Mouse (Mus musculus): ENCODE data around the gene Ly6g5c.

Gene Ly6g5c

DNA sequence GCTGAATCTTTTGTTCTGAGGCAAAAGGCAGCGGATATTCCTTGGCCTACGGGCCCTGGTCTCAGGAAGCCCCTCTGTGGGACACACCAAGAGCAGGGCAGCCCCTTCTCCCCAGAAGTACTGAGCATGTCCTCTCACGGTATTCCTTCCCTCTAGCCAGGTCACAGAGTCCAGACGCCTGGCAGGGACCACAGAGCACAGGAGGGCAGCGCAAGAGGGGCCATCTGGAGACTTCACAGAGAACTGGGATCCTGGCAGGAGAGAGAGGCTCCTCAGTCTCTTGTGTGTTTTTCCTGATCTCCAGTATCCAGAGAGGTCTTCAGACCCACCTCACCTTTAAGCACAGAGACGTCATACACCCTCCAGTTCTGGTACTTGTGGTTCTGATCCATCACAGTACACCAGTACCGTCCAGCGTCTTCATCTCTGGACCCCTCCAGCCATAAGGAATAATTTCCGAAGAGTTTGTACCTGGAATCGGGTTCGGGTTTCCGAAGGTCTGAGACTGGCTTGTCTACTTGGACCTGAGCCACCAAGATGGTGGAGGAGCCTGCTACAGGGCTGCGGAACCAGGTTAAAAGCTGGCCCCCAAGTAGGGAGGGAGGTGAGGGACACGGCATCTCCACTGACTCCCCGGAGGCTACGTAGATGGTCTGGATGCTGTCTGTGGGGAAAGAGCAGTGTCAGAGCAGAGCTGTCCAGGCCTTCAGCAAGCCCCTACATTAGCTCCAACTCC lies 25.1 kb upstream of the Ly6g5c start:
- no peak for DNase-seq (ENCODE audit: low spot score)

DNA sequence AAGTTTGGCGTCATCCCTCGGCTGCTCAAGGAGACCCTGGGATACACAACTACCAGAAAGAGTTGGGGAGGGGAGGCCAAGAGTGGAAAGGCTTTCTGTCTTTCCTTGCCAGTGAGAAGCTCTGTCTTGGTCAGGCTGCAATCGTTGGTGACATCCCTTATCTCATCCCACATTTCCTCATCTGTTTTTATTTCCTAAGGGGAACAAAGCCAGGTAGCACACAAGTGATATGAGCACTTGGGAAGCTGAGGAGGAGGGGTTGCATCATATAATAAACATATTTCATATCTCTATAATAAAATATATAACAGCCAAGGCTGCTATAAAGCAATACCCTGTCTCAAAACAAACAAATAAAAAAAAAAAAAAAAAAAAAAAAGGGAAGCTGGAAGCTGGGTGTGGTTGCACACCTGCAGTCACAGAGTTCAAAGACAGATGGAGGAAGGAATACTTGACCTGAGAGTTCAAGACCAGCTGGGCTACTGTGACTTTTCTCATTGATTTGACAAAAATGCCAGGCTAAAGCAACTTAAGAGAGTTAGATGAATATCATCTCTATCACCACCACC lies 24.1 kb upstream of the Ly6g5c start:
- no peak for DNase-seq (ENCODE audit: low spot score)

GRCm38 (mm10) chr17:35085208-35085865 lies 22.7 kb upstream of the Ly6g5c start, which contains the start of gene Ly6g6f:
Ly6g6f (minus strand) TSS chr17:35085610.
- DNase-seq (ENCODE audit: low spot score): no peak

DNA sequence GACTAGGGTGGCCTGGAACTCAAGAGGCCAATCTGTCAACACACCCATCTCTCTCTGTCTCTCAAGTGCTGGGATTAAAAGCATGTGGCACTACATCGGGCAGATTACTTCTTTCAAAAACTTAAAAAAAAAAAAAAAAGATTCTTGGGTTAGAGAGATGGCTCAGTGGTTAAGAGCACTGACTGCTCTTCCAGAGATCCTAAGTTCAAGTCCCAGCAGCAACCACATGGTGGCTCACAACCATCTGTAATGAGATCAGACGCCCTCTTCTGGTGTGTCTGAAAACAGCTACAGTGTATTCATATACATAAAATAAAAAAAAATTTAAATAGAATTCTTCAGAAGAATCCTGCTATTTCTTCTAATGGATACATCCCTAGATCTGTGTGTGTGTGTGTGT lies 19.9 kb upstream of the Ly6g5c start:
- no peak for DNase-seq (ENCODE audit: low spot score)

DNA sequence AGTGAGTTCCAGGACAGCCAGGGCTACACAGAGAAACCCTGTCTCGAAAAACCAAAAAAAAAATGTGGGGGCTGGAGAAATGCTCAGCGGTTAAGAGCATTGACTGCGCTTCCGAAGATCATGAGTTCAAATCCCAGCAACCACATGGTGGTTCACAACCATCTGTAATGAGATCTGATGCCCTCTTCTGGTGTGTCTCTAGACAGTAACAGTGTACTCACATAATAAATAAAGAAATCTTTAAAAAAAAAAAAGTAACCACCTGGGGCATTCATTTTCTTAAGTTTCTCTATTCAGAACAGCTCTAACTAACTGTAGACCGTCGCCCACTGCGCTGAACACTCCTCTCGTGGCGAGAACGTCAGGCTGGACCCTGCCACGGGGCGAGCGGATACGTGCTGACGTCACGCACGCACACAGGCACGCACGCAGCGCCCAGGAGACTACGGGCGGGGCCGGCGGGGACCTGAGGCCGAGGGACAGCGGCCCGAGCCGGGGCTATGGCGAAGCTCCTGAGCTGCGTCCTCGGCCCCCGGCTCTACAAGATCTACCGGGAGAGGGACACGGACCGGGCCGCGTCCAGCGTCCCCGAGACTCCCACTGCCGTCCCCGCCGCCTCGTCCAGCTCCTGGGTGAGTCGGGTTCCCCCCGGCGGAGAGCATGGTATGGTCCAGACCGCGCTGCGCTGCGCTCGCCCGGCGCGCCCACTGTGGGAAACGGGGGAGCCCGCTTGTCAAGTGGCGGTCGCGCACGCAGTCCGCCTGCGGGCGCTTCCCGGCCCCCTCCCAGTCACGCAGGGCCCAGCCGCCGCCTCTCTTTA lies 19.0 kb upstream of the Ly6g5c start, which contains the start of gene Abhd16a:
Gene Abhd16a (plus strand): TSS at position 439 of the 820 bp plus-strand sequence.
- DNase-seq (ENCODE audit: low spot score): peak; percentile 92

DNA sequence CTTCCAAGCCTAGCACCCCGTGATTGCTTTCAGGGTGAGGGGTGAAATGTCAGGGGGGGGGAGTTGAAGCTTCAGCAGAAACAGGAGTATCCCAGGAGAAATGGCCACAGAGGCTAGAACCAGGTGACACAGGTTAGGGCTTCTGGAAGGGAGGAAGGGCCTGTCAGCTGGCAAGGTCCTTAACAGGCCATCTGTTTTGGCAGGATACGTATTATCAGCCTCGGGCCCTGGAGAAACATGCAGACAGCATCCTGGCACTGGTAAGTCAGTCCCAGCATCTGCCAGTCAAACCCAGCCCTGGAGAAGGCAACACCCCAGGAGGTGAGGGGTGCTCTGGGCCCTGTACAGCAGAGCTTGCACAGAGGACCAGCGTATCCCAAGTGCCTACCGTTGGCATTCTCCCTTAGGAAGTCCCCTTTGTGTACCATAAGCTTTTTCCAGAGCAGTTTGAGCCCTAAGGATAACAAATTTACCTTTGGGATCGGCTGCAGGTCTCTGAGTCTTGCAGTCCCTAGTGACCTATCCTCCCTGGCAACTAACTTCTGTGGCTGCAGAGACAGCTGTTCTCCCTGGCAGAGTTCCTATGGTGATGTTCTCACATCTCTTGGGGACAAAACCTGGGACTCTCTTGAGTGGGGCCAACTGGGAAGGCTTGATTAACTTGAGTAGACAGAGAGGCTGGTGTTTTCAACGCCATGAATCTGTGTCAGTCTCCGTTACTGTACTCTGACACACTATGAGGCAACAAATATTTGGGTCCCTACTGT lies 17.7 kb upstream of the Ly6g5c start:
- no peak for DNase-seq (ENCODE audit: low spot score)

DNA sequence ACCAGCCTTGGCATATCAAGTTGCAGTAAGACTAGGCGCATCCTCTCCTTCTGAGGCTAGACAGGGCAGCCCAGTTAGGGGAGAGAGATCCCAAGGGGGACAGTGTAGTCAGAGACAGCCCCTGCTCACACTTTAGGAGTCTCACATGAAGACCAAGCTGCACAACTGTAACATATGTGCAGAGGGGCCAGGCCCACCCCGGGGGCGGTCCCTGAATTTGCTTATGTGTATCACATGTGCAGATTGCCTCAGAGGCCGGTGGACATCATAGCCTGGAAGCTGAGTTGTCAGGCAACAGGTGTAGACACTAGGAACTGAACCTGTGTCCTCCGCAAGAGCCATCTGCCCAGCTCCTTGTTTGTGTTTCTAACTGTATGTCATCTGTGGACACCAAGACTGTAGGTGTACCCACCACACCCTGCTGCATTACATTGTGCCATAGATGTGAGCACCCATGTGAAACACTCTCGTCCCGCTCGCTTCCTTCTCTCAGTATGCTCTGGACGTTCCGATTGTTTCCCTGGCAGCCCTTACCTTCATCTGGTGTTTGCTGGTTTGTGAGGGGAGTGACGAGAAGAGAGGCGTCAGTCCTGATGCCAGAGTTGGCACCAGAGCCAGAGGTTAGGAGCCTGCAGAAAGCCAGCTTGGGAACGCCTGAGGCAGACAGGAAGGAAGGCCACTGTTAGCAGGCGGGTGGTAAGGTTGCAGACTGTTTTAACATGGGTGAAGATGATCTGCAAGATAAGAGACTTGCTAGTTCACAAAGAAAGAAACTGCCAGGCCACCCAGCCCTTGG lies 15.5 kb upstream of the Ly6g5c start:
- no peak for DNase-seq (ENCODE audit: low spot score)

- no peak for DNase-seq (ENCODE audit: low spot score)
Observed at GRCm38 (mm10) chr17:35094475-35095365, 13.4 kb upstream of the Ly6g5c start.

- DNase-seq (ENCODE audit: low spot score): no peak
Observed at GRCm38 (mm10) chr17:35096597-35096996, 11.5 kb upstream of the Ly6g5c start.

DNA sequence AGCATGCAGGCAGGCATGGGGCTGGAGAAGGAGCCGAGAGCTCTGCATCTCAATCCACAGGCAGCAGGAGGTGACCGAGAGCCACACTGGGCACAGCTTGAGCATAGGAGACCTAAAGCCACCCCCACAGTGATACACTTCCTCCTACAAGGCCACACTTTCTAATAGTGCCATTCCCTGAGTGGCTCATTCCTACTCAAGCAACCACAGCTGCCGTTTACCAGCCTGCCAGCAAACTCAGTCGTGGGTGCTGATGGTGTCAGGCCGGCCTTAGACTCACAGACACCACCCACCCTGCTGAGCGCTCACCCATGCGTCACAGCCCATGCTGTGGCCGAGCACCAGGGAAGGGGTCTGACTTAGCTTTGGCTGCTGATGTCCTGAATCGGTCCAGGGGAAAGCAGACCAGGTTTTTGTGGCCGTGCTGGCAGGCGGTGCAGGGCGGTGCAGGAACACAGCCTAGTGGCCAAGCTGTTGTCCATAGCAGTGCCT lies 10.9 kb upstream of the Ly6g5c start:
- no peak for DNase-seq (ENCODE audit: low spot score)

GRCm38 (mm10) chr17:35100196-35100765 lies 7.8 kb upstream of the Ly6g5c start:
- no peak for DNase-seq (ENCODE audit: low spot score)

GRCm38 (mm10) chr17:35101161-35101560 lies 6.9 kb upstream of the Ly6g5c start:
- no peak for DNase-seq (ENCODE audit: low spot score)

DNA sequence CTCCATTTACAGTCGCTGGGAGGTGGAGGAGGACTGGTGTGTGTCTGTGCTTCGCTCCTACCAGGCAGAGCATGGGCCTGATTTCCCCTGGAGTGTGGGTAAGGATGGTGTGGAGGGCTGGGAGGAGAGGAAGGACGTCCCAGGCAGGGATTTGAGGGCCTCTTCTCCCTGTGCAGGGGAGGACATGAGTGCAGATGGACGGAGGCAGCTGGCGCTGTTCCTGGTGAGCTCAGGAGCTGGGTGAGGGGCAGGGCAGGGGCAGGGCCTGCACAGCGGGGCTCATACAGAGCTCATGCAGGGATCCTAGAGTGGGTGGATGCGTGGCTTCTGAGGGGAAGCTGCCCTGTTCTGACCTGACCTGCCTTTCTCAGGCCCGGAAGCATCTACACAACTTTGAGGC lies 5.8 kb upstream of the Ly6g5c start:
- DNase-seq (ENCODE audit: low spot score): no peak

GRCm38 (mm10) chr17:35103221-35103690 lies 4.8 kb upstream of the Ly6g5c start:
- DNase-seq (ENCODE audit: low spot score): no peak

GRCm38 (mm10) chr17:35104079-35104478 lies 4.0 kb upstream of the Ly6g5c start:
- DNase-seq (ENCODE audit: low spot score): no peak

DNA sequence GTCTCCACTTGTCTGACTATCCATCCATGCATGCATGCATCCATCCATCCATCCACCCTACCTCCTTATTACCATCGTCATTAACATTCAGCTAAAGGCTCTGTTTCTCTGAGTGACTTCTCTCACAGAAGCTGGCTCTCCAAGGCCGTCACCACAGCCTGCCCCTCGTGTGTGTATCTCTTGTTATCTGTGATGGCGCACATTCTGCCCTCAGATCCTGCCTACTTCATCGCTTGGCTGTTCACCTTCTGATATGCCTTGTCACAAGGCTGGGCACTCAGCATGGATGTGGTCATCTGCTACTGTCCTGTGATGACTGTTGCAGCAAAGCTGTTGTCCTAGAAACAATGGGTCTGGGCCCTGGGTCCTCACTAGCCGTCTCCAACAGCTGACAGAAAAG lies 3.3 kb upstream of the Ly6g5c start:
- DNase-seq (ENCODE audit: low spot score): no peak

- DNase-seq (ENCODE audit: low spot score): no peak
Observed at GRCm38 (mm10) chr17:35105740-35106389, 2.2 kb upstream of the Ly6g5c start.

DNA sequence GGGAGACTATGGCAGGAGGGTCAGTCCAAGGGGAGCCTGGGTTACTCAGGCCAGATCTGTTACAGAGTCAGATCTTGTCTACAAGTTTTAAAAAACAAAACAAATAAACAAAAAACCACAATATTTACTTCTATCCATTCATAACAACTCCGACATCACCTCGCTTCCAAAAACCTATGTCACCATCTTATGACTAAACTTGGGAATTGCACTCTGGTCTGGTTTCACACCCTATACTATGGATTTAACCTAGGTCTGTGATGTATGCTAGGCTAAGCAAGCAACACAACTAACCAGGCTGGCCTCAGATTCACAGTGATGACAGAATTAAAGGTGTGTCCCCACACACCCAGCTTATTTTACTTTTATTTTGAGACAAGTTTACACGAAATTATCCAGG lies 1.6 kb upstream of the Ly6g5c start:
- DNase-seq (ENCODE audit: low spot score): no peak

DNA sequence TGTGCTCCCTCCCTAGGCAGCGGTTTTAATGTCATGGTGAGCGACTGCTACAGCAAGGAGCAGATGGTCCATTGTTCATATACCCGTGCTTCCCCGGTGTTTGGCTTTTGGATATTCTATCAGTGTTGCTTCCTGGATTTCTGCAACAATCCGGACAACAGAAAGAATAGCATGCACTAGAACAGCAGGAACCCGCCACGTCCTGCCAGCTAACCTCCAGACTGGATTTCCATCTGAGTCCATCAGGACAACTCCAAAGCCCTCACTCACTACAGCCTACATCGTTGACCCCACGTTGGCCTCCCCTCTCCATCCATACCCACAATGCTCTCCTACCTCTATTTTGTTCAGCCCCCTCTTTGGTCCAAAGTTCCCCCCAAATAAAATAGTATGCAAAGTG lies 3.7 kb downstream of the Ly6g5c start:
- DNase-seq (ENCODE audit: low spot score): no peak

Data from testis, postnatal 14 days (tissue).